Mouse (Mus musculus) cerebellum, postnatal 4 days (tissue): ENCODE measurements around the gene Dll4.

ENCODE experiments used
- DNase-seq, 2 experiments: peaks; one replicate each; pipeline ENCODE4 v3.0.0; 2022; ENCODE audit warnings: low spot score in 2 of 2, mixed read lengths in 1 of 2

Gene Dll4

DNA sequence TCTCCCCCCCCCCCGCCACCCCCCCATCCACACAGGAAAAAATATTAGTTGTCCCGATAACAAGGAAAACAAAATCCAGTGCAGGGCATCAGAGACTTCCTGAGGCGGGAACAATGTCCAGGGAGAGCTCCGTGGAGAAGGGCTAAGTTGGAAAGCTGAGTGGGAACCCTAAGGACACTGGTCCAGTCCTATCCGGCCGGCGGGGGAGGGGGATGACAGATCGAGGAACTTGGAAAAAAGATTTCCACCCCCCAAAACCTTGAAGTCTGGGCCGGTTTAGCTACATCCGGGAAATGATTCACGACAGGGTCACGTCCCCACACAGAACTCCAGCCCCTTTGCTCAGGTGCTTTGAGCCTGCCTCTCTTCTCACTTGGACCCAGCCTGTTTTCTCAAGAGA, 14.0 kb upstream of the Dll4 start:
- DNase-seq, result no peak

DNA sequence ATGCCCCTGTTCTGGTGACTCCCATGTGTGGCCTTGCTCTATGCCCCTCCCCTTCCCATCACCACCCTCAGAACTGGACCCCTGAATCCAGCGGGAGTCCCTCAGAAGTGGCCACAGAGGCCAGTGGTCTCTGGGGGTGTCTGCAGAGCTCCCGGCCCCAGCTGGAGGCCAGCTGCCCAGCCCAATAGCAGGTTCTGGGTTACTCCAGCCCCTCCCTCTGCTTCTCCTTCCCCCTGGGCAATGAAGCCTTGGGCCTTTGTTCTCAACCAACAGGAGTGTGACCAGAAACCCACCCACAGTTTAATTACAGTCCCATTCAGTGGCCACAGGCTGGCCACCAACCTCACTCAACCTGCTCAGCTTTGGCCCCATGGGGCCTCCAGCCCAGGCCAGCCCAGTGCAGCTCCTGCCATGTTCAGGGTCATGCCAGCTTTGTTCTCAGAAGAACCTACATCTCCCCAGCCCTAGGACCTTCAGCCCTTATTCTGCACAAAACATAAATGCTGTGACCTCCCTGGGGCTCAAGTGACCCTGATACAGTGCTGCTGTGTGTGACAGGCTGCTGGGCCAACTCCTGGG, 13.1 kb upstream of the Dll4 start:
- no peak for DNase-seq

DNA sequence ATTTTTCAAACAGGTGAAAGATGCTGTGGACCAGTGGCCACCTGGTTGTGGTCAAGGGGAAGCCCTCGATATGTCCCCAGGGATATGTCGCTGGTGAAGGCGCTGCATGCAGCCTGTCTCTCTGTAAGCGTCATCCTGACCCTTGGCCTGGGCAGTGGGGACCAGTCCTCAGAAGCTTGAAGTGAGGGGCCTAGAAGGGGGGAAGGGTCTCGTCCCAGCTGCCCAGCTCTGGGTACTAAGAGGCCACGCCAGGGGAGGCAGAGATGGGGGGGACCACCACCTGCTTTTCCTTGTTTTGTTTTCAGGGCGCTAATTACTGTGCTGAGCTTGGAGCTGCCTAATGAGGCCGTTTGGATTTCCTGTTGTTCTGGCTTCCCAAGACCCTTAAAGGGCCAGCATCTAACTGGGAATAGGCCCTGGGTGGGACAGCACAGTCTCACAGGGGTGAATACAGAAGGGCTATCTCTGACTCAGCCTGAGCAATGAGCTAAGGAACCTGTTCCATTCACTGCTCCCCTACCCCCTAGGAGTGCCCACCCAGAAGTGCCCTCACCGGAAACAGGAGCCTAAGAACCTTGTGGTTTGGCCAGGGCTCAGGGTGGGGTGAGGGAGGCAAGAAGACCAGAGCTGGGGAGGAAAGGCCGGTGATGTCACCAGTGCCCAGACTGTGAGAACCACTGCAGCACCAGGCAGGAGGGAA, 11.7 kb upstream of the Dll4 start:
- DNase-seq, result no peak

DNA sequence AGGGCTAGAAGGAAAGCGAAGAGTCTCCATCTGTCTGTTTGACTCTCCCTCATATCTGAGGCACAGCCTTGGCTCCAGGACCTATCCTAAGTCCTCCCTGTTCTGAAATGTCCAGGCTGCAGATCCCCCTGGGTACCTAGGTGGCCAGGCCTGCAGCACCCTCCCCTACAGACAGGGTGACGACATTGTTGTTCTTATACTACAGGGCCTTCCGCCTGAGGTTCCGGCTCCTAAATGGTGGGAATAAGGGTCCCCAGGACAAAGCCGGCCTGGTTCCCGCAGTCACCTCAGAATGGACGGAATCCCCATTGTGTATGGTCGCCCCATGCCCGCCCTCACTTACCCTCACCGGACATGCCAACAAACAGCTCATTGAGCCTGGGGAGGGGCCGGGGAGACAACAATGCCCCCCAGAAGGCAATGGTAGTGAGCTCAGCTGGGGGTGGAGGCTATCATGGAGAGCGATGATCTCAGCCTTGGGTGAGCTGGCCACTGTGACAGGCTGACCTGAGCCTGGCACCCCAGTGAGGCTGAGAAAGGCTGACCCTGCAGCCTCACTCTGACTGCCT, 10.8 kb upstream of the Dll4 start:
- DNase-seq, result no peak

DNA sequence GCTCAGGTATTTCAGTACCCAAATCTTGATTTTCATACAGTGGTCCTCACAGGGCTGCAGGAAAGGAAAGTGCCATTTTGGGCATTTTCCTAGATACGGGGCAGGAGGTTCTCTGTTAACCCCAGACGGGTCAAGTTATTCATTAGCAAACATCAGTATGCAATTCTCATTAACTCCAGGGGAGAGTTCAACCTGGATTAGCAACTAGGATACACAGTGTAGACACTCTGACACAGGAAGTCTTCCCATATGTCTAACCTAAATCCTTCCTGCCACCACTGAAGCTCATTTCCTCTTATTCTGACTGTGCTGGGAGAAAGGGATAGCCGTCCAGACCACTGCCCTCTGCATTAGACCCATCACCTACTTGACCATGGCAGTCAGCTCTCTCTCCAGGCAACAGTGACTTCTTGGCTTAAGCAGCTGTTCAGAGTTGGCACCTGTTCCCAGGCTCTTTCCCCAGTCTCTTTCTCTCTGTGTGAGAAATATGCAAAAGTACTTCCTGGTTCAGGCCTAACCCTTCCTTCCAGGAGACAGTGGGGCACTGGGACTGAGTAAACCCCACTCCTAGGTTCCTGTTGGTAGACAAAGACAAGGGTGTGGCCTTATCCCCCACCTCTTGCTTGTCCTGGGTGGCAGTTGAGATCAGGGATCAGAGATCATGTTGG, 7.4 kb upstream of the Dll4 start:
- no peak for DNase-seq

DNA sequence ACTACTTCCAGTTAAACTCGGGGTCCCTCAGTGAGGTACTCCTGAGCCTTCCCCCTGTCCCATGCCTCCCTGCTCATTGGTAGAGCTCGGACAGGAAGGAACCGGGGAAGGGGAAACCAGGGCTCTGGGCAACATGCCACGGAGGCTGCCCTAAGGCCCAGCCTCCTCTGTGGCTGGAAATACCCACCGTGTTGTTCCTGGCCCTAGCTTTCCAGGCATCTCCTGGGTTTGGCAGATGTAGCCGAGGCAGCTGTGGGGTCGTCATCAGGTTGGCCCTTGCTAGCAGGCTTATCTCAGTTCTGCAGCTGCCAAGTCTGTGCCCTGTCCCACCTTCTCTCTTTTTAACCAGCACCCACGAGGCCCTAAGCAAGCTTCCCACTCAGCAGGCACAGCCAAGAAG, 5.0 kb upstream of the Dll4 start:
- no peak for DNase-seq

DNA sequence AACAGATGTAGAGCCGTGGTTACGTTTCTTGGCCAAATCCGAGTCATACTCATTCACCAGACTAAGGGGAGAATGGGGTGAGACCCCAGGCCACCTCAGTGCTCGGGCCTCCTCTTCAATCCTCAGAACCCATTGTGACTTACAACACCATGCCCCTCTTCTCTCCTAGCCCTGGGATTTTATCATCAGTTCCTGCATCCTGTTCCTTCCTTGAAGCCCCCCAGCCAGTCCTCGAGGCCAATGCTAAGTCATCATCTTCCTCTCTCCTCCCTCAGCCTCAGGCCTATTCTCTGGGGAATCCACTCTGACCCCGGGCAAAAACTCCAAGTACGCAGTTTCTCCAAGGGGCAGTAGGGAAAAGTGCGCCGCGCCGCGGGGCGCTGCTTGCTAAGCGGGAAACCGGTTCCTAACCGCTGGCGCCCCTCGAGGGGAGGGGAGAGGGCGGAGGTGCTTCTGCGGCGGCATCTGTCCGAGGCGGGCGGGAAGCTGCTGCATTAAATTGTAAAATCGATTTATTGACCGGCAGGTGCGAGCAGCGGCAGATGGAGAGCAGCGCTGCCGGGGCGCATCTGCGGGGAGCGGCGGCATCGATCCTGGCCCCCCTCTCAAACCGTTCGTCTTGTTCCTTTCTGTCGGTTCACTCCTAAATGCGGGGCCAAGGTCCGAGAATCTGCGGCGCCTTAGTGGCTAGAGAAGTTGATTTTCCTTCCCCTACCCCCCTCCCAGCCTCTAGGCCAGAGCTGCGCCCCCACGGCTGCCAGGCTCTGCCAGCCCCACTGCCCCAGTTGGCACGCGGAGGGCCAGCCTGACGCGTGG, 3.6 kb upstream of the Dll4 start:
- no peak for DNase-seq

DNA sequence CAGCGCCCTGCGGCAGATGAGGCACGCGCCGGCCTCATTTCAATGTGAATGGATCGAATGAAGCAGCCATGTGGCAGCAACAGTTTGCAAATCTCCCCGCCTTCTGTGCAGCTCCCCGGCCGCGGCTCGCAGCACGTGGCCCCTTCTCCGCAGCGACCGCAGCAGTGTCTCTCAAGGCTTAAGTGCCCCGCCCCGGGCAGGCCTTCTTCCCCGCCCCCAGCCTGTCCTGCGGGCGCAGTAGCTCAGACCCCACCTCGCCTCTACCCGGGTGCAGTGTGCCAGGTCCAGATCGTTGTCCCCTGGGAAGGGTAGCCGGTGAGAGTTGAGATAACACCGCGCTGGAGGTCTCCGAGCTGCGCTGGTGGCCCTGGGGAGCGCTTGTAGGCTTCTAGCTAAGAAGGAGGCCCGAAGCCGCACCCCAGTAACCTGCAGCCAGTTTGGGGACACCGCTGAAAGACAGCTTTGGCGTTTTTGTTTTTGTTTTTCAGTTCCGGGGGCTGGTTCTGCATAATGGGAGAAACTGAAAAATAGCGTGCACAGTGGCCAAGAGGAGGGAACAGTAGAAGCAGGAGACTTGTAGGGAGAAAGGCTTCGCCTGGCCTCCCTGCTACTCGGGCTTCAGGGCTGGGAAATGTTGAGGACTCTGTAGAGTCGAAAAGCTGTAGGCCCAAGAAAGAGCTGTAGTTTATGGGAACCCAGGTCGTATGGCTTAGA, 2.8 kb upstream of the Dll4 start:
- peak in 1 of 2 experiments; percentile 72 for DNase-seq

DNA sequence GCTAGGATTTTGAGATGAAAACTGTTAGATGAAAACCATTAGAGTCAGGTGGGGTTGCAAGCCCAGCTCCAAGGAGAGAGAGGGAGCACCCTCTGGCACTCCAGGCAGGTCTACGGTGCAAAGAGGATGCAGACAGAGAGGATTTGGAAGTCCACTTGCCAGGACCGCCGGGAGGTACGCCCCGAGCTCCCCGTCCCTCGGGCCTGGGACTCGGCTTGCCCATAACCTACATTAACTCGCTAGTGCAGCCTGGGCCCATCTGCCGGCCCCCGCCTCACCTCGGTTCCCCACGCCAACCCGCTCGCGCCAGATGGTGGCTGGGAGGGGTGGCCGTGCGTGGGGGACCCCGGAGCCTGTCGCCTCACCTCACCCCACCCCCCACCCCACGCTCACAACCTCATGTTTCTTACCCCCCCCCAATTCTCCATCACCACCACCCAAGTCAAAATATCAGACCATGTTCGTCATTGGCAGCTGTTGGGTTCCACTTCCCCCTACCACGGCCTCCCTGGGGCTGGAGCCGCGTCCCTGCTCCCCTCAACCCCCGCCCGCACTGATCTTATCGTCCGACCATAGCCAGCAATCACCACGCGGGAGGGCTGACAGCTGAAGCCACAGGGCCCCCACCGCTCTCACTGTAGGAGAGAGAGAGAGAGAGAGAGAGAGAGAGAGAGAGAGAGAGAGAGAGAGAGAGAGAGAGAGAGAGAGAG, 1.6 kb upstream of the Dll4 start:
- no peak for DNase-seq

DNA sequence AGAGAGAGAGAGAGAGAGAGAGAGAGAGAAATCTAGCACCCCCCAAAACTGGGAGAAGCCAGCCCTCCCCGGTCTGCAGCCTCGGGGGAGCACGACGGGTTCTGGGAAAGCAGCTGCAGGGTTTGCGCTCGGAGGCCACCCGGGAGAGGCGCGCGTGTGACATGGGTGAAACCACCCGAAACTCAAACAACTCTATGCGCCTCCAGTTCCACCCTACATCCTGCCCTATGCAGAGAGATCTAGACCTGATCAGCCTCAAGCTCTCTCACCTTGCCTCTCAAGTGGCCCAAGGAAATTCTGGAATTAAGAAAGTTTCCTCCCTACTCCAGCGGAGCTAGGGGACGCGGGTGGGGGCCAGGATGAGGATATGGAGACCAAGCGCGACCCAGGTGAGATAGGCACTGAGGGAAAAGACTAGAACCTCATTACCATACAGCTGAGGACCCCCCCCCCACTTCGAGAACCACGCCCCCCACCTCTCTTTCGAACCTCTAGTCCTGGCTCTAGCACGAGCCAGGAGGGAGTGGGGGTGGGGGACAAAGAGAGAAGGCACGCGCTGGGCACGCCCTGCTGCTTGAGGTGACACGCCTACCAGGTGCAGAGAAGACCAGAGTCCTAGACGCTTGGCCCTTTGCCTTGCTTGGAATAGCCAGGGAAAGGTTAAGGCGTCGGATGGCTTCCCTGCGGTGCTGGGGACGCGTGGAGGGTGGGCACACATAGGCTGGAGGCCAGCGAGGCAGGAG, 837 bp upstream of the Dll4 start:
- DNase-seq, result no peak

DNA sequence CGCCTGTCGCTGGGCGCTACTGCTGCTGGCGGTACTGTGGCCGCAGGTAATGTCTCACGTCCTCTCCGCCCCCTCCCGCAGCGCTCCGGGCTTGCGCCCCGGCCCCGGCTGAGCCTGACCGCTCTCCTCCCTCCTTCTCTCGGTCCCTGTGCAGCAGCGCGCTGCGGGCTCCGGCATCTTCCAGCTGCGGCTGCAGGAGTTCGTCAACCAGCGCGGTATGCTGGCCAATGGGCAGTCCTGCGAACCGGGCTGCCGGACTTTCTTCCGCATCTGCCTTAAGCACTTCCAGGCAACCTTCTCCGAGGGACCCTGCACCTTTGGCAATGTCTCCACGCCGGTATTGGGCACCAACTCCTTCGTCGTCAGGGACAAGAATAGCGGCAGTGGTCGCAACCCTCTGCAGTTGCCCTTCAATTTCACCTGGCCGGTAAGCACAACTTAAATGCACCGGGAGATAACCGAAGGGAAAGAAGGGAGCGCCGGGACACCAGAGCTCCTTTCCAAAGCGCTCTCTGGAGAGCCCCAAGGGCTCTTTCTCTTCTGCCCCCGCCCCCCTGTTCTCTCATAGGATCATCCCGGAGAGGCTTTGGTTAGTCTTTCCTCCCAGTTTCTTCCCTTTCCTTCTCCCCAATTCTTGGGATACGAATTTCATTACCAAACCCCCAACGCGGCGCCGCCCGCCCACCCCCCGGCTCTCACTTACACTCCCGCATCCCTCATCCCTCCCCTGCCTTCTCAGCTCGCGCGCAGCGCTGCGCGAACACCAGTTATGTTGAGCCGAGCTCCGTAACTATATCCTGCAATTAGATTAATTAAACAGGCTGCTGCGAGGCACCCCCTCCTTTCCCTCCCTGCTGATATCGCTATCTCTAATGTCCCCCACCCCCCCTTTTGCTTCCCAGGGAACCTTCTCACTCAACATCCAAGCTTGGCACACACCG, 847 bp downstream of the Dll4 start:
- no peak for DNase-seq

DNA sequence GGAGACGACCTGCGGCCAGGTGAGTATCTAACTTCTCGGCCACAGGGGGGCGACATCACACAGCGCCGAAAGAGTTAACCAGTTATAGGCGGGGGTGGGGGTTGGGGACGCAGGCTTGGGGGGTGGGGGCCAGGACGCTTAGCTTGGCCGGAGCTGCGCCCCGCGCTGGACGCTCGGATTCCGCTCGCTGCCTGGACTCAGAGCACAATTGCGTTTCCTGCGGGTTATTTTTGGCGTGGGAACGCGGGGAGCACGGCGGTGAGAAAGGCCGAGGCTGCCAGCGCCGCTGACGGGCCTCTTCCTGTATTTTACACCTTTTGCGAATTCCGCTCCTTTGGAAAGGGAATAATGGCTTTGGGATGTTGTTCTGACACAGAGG, 1.5 kb downstream of the Dll4 start:
- DNase-seq, result peak in 1 of 2 experiments; percentile 60

DNA sequence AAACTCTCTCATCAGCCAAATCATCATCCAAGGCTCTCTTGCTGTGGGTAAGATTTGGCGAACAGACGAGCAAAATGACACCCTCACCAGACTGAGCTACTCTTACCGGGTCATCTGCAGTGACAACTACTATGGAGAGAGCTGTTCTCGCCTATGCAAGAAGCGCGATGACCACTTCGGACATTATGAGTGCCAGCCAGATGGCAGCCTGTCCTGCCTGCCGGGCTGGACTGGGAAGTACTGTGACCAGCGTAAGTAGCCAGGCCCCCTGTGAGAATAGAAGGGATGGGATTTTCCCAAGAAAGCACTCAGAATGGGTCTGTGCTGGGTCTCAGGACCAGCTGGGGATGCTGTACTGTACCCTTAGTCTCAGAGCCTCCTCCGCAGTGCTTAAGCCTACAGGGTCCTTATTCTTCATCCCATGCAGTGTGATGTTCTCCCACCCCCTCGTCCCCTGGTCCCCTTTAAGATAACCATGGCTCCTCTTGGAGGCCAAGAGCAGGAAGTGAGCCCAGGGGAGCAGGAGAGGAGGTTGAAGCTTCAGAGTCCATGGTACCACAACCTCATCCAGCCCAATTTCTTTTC, 2.5 kb downstream of the Dll4 start:
- no peak for DNase-seq

DNA sequence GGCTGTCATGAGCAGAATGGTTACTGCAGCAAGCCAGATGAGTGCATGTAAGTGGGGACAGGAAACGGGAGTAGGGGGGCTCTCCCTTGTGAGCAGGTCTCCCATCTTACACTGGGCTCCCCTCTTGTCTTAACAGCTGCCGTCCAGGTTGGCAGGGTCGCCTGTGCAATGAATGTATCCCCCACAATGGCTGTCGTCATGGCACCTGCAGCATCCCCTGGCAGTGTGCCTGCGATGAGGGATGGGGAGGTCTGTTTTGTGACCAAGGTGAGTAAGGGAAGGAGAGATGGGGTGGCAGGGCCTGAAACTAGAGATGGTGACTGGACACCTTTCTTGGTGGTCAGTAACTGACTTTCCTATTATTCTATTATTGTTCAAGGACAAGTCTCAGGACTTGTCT, 3.0 kb downstream of the Dll4 start:
- DNase-seq, result no peak

DNA sequence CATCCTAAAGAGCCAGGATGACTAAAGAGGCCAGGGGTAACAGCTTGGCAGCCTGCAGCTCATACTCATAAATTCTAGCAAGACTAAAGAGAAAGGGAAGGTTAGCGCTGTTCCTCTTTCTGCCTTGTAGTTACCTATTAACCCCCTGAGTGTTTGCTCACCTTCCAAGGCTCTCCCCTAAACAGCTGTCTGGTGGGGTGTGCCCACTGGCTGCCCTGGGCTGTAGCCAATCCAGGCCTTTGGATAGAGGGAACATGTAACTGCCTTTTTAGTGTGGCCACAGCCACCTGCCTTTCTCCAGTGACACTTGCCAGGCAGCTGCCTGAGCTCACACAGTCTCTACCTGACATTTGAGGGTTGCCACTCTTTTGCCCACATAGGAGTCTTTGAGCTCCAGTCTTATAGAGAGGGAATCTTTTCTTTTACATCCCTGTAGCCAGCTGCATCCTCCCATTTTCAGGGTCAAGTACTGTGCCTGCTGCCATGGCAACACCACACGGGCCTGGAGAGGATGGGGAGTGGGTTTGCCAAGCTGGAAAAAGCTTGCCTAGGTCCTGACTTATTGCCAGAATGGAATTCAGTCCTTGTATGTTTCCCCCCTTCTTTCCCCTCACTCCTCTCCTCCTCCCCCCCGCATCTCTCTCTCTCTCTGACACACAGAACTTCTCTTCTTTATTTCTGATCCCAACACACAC, 3.7 kb downstream of the Dll4 start:
- DNase-seq, result no peak

DNA sequence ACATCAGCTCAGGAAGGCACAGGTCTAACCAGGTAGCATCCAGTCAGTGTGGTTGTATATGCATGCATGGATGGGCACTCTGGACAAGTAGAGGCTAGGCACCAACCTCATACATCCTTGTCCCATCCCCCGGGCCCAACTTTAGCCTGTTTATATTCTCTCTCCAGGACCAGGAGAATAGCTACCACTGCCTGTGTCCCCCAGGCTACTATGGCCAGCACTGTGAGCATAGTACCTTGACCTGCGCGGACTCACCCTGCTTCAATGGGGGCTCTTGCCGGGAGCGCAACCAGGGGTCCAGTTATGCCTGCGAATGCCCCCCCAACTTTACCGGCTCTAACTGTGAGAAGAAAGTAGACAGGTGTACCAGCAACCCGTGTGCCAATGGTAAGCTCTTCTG, 5.2 kb downstream of the Dll4 start:
- no peak for DNase-seq

DNA sequence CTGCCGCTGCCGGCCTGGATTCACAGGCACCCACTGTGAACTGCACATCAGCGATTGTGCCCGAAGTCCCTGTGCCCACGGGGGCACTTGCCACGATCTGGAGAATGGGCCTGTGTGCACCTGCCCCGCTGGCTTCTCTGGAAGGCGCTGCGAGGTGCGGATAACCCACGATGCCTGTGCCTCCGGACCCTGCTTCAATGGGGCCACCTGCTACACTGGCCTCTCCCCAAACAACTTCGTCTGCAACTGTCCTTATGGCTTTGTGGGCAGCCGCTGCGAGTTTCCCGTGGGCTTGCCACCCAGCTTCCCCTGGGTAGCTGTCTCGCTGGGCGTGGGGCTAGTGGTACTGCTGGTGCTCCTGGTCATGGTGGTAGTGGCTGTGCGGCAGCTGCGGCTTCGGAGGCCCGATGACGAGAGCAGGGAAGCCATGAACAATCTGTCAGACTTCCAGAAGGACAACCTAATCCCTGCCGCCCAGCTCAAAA, 6.6 kb downstream of the Dll4 start:
- no peak for DNase-seq

DNA sequence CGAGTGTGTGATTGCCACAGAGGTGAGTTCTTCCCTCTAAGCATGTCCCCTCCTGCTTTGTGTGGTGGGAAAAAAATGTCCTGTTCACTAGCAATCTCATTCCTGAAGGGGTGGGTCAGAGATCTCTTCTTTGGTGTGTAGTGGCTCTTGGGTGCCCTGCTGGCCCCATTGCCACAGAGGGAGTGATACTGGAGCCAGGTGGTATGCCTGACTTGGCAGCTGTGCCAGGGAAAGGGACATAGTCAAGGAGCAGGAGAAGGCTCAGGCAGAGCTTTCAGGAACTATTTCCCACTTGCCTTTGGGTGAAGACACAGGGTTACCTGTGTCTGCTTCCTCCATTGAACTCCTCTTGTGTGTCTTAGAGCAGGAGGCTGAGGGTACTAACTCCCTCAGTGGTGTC, 8.6 kb downstream of the Dll4 start:
- DNase-seq, result no peak
